Mouse (Mus musculus) G1E (cell line): Measurements from ENCODE around the gene B9d2.
"Not testable (repeated sequence)": the region's sequence is repeated elsewhere in the genome, so short reads cannot be mapped to it uniquely, and the experiment has no call there.

Source experiments
- CTCF ChIP-seq: IDR thresholded peaks from 2 replicates; pipeline ENCODE4 v1.5.1; 2012; ENCODE audit warnings: low read depth, low read length, inconsistent platforms, mixed read lengths
- GATA1 ChIP-seq: IDR thresholded peaks from 2 replicates; pipeline ENCODE4 v1.6.1; 2012; ENCODE audit warnings: borderline replicate concordance, low read length, inconsistent platforms, mixed read lengths
- GATA2 ChIP-seq: IDR thresholded peaks from 2 replicates; pipeline ENCODE4 v1.6.1; 2012; ENCODE audit warnings: low read depth, low read length, inconsistent platforms, borderline replicate concordance
- POLR2AphosphoS5 ChIP-seq: IDR thresholded peaks from 2 replicates; pipeline ENCODE4 v1.6.1; 2012; ENCODE audit warnings: low read depth, low read length, inconsistent platforms; ENCODE audit not compliant: insufficient replicate concordance
- TAL1 ChIP-seq: conservative IDR thresholded peaks from 2 replicates; pipeline ENCODE4 v1.6.1; 2012; ENCODE audit warnings: low read depth, low read length, inconsistent platforms, mixed read lengths

GRCm38 (mm10) chr7:25721776-25722175 lies 41.2 kb downstream of the B9d2 start:
- TF ChIP-seq CTCF, GATA1, GATA2, POLR2AphosphoS5, TAL1: not testable (repeated sequence)
